Mouse (Mus musculus) erythroid progenitor cell, adult 5-6 weeks (primary cell): ENCODE data around the gene Lta. TPM values are rescaled to one million over a fixed set of nuclear protein-coding genes. Genes with fewer than 3 reads are reported as not detected.
"Not testable (repeated sequence)": the region's sequence is repeated elsewhere in the genome, so short reads cannot be mapped to it uniquely, and the experiment has no call there.

Experiments used
- ATAC-seq: replicated peaks from 2 replicates; pipeline ENCODE4 v1.8.0; 2016; ENCODE audit warnings: moderate number of reproducible peaks, mild to moderate bottlenecking, moderate TSS enrichment, inconsistent platforms; ENCODE audit not compliant: poor library complexity, low FRiP score, severe bottlenecking
- total RNA-seq, 2 experiments: library from RNA; stranded (forward) in 1 of 2; stranded (reverse) in 1 of 2; fragments of 150-400 nt in 1 of 2; fragments of 186-747, 209-891 nt in 1 of 2; gene quantifications; 2 replicates each; pipeline versions ENCODE4 v1.2.3 to v1.2.4; 2015 to 2017; ENCODE audit warnings: low replicate concordance in 2 of 2

Gene Lta
- total RNA-seq, 2 experiments from 2014 or later, result not detected

DNA sequence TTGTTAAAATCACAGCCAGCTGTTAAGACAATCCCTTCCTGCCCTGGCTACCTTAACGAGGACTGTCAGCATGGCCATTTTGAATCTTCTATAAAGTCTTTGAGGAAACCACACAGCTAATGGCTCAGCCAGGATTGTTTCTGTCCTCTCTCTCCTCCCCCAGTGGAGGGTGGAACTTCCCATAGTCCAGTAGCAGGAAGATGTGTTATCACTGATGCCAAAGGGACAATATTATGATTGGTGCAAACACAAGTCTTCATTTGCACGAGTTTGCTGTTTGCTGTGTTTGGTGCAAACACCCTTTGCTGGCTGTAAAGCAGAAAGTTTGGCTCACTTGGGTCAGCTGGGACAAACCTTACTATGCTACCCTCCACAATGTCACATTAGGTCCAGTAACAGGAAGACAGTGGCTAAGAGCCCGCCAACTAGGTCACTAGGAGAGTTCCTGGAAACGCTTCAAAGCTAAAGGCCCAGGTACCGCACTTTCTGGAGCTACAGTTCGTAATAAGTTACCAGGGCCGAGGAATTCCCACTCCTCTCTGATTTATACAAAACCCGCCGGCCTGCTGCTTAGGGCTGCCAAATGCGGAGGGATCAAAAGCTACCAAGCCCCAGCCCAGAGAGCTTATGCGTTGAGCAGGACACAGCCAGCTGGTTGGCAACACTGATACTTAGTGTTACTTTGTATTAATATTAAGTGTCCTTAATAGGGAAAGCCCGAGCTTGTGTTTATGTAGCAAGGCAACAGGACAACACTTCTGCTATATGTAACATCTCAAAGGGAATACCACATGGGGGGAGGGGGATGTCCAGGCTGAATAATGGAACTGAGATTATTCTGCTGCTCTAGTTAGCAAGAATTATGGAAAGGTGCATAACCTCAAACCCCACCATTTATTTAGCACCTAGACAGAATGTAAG is 35.5 kb upstream of the Lta start:
- ATAC-seq, result no peak

DNA sequence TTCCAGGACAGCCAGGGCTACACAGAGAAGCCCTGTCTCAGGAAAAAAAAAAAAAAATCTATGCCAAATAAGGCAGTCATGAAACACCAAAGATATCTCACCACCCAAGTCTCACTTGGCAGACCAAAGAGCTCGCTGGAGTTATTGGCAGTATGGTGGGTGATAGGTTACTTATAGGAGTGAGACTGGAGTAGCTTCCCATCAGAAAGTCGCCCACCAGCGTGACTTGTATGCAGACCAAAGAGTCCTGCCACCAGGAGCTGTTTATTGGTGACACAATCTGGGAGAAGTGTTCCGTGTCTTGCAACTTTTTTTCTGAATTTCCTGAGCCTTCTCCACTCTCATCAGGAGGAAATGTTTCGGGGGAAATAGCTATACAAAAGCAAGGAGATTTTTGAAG is 34.5 kb upstream of the Lta start:
- no peak for ATAC-seq

DNA sequence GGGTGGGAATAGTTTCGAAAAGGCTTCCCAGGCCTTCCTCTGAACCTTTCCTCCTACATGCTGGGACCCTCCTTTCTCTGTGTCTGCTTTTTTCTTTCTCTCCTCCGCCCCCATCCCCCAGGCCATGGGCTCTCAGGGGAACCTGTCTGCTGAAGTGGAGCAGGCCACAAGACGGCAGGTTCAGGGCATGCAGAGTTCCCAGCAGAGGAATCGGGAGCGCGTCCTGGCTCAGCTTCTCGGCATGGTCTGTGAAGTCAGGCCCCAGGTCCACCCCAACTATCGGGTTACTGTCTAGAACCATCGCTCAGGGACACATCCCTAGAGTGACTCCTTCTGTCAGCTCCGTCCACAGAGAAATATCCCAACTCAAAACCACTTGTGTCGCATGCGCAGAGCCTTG is 32.4 kb upstream of the Lta start:
- ATAC-seq, result no peak

DNA sequence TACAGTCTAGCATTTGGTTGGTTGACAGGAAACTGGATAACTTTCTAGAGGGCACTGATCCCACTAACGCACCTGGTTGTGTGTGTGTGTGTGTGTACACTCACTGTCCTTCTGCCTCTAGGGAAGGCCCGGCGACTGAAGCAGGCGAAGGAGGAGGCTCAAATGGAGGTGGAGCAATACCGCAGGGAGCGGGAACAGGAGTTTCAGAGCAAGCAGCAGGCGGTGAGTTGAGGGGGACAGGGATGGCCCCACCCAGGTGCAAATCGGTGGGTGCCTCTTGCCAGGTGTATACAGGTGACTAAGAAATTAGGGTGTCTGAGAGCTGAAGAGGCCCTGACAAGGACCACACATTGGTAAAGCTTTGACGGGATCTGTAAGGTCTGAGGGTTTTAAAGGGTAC is 31.8 kb upstream of the Lta start:
- ATAC-seq, result no peak

DNA sequence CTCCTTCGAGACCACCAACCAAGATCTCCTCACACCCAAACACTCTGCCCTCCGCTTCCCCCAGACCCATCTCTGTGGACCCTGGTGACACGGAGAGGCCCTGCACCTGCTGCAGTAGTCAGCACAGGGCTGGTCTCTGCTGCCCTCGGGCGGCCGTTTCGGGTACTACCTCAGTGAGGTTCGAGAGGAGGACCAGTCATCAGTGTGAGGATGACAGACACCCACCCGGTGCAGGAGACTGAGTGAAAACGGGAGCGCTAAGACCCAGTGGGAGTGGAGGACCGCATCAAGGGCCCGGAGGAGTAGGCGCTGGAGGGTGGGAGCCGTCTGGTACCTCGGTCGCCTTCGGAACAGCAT is 31.2 kb upstream of the Lta start:
- peak; percentile 77 for ATAC-seq

DNA sequence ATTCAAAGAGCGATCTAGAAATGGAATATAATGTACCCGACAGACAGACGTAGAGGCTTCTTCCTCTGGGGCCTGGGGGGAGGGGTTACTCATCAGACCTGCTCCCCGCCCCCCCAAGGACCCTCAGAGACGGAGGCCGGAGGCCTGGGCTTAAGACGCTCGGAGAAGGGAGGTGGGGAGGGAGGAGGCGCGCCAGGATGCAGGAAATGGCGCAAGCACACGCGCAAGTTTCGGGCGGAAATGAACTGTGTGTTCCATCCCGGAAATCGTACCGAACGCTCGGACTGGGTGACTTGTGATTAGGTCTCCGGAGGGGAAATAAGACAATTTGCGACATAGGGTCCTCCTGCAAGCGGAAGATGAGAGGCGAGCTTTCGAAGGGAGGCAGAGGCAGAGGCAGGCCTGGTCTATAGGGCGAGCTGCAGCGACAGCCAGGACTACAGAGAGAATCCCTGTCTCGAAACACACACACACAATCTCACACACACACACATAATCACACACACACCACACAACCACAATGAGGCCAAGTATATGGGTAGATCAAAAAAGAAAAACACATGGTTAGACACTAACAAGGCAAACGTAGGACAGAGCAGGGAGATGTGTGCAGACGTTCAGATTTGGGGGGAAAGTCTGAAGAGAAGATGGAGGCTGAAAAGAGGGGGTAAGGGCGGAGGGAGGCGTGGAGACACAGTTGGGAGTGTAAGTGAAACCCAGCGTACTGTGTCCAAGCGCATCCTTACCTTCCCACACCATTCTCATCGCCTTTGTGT is 30.7 kb upstream of the Lta start, which contains the start of gene Nfkbil1:
Gene Nfkbil1 (minus strand): TSS at position 179 of the 776 bp plus-strand sequence.
- ATAC-seq, result peak; percentile 70

DNA sequence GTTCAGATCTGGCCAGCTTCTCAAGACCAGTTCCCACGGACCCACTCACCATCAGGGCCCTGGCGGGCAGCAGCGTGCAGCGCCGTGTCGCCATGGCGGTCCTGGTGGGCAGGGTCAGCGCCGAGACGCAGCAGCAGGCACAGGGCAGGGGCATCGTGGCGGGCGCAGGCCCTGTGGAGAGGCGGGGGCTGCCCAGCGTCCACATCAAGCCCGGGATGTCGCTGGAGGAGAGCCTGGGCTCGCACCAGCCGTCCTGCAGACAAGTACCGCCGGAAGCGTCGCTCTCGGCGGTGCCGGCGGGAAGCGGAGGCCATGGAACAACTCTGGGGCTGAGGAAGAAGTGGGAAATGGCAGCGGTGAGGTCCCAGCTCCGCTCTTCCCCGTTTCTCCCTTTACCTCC is 29.8 kb upstream of the Lta start:
- ATAC-seq, result no peak

DNA sequence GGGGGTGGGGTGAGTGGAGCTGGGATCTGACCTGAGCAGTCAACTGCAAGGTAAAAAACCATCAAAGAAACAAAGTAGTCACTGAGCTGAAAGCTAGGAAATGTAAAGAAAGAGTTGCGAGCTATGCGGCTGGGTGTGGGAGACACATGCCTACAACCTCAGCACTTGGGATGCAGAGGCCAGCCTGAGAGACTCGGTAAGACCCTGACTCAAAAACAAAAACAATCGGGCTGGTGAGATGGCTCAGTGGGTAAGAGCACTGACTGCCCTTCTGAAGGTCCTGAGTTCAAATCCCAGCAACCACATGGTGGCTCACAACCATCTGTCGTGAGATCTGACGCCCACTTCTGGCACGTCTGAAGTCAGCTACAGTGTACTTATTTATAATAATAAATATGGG is 28.9 kb upstream of the Lta start:
- not testable (repeated sequence) for ATAC-seq

DNA sequence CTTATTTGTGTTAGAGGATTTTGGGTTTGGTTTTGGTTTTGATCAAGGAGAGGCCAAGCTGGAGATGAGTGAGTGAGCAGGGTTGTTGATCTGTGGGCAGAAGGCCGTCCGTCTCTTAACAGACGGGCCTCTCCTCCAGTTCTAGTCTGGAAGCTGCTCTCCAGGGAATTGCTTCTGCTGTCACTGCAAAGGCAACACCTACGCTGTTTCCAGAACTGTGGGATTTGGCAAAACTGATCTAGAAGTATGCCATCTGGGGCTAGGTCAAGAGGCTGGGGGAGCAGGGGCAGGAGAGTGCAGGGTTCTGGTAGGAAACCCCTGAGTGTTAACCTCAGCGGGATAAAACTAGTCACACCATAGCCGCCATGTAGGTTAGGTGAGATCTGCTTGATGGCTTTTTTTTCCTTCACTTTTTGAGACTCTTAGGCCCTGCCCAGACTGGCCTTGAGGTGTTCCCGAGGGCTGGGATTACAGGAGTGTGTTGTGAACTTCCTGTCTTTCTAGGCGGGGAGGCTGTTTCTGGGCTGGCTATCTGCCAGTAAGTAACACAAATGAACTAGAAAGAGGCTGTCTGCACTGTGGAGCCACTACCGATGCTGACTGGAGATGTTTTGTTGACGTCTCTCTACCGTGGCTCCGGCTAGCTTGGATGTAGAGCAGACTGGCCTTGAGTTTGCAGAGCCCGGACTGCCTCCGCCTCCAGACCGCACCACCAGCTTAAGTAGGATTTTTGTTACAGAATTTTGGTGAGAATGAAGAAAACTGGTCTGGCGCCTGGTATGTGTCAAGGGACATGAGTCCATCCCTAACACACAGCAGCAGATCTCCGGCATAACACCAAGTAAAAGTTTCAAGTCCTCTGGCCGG is 28.2 kb upstream of the Lta start, which contains the start of gene Atp6v1g2:
Gene Atp6v1g2 (plus strand): TSS at position 547 of the 867 bp plus-strand sequence.
- ATAC-seq, result no peak

DNA sequence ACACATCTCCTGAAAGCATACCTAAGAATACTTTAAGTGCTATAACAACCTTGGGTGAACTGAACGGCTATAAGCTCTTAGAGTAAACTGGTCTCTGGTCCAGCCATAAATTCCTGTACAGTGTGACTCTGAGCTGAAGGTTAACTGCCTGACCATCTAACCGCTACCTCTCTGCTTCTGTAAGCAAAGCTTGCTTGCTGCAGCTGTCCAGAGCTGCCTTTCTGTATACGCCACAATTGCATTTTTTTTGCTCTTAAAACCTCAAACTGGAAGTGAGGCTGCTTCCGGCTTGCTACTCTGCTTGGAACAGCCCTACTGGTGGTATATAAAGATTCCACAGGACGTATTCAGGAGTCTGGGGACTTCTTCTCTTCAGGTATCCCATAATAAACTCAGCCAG is 27.5 kb upstream of the Lta start:
- no peak; the same call in 1 of the 2 replicates for ATAC-seq

DNA sequence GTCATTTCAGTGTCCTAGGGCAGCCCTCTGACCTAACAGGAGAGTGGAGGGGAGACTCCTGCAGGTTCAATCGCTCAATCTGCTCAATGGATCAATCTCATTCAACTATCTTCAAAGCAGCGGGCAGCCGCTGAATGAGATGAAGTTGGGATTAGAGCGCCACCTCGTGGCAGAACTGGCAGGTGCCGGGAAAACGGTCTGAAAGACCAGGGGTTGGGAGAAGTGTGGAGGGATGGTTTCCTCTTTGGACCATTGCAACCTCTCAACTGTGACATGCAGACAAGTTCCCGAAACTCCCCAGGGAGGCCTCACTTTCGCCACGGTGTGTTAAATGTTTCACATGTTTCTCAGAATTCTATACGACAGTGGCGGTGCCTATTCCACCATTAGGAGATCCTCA is 26.9 kb upstream of the Lta start:
- ATAC-seq, result peak; percentile 60

DNA sequence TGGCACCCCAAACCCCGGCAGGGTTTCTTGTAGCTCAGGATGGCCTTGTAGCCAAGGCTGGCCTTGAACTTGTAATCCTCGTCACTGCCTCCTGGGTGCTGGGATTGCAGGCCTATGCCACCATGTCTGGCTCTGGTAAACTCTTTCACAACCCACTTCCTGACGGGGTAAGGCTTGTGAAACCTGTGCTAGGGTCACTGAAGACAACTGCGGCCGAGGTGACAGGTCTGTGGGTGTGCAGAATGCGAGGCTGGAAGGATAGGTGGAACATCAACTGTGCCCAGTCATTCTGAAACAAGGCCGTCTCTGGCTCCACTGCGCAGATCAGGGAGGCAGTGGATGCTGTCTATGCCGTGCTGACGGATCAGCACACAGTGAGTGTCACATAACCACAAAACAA is 25.9 kb upstream of the Lta start:
- no peak for ATAC-seq

DNA sequence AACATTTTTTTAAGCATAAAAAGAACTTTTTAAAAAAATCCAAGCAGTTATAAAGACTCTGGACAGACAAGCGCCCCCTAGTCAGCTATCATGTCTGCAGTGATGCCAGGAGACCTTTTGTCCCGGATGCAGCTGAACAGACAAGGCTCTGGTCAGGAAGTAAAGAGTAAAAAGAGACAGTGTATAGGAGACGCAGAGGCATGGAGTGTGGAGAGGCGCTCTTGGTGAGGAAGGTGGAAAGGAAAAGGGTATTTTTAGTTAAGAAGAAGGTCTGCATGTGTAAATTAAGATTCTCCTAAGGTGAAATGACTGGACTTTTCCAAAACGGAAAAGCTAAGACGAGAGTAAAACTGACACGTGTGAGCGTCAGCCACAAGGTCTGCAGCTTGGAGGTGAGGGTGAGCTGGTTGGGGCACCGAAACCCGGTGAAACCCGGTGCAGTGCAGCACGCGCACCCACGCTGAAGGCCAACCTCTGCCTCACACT is 21.5 kb upstream of the Lta start:
- ATAC-seq, result no peak

DNA sequence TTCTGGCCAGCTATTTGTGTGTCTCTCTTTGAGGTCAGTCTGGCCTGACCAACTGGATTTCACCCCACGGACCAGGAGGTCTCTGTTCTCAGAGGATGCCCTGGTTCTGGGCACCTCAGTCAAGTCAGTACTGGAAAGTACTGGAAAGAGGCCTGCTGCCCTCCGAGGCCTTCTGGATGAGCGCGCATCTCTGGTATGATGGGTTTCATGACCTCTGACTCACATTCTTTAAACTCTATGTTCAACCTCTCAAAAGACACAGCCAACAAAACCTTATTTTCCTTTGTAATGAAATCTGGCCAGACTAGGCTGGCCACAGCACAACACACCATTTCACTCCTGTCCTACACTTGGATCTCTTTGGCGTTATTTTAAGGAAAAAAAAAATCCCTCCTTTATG is 20.3 kb upstream of the Lta start:
- ATAC-seq, result no peak

DNA sequence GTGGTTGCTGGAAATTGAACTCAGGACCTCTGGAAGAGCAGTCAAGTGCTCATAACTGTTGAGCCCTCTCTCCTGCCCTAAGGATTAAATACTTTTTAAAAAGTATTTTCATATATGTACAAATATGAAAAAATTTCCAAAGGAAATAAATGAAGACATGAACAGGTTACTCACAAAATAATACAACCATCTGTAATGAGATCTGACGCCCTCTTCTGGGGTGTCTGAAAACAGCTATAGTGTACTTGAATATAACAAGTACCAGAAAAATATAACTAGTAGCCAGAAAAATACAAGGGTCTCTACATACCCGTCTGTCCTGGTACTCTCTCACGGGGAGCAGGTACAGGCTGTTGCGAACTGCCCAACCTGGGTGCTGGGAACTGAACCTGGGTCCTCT is 19.5 kb upstream of the Lta start:
- ATAC-seq, result no peak

DNA sequence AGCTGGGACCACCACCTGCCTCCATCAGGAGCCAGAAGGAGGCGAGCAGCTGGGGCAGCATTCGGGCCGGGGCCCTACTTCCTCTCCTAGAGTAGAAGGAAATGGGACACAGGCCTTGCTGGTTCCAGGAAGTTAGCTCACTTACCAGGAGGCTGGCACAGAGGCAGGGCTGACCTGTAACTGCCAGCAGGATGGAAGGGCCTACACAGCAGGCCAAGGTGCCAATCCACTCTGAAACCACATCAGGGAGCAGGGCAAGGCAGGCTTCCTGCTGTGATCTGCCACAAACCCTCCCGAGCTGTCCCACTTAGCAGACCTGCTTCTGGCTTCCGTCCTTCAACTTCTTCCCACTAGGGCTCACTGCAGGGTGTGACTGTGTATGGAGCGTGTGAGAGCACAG is 17.1 kb upstream of the Lta start:
- no peak for ATAC-seq

DNA sequence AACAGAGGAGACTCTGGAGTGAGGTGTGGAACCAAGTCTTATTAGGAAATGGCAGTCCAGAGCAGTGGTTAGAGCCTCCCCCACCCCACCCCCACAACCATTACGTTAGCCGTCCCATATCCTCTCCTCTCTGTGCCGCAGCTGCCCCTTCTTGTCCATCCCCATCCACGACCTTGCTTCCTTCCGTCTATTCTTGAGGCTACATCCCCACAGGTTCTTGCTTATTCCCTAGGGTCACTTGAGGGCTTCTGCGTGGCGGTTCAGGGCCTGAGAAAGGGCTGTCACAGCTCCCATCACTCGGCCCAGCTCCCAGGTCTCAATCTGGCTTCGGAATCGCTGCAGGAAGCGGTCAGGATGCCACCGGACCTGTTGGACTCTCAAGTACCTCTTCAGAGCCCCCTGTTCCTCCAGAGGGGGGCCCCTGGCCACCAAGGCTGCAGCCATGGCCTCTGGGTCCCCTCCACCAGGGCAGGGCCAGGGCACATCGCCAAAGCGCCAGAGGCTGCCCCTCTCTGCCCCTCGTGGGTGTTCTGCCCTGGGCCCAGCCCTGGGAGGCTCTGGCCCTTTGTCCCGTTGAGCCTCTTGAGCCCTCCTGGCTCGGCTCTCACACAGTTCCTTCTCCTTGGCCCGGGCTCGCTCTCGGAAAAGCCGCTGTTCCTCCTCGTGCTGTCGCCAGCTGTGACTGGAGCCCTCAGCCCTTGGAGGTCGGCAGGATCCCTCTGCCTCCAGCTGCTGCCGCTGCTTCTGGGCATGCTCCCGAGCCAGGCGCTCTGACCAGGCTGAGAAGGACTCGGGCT is 15.2 kb upstream of the Lta start, which contains the start of gene Gm16181:
Gene Gm16181 (plus strand): TSS at position 679 of the 797 bp plus-strand sequence.
- no peak for ATAC-seq

DNA sequence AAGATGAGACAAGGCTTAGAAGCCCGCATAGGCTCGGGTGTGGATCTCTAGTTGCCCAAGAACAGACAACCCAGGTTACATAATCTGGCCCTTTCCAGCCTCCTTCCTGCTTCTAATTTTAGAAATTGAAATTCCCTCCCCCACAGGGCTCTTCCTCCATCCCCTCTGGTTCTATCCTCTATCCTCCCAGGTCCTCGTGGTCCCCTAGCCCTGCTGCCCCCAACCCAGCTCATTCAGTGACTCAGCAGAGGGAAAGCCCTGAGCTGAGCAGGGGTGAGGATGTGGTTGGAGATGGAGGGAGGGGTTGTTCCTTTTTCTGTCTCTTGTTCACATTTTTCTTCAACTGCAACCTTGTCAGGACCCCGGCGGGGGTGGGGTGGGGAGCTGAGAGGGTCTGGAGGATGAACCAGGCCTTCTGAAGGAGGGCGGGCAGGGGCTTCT is 14.5 kb upstream of the Lta start:
- no peak for ATAC-seq
